Mouse (Mus musculus) urinary bladder, adult 2 months (tissue): ENCODE measurements around the gene Slc6a17. TPM values are rescaled to one million over a fixed set of nuclear protein-coding genes. Genes with fewer than 3 reads are reported as not detected.

ENCODE experiments used
- polyA plus RNA-seq: library from polyadenylated mRNA; depleted of rRNA; stranded (reverse); fragments of >200 nt; gene quantifications from 2 replicates; pipeline ENCODE4 v1.2.3, GENCODE M21; 2012; rRNA removed

Gene Slc6a17
- polyA plus RNA-seq, 1 experiment: 15.9 TPM

Other genes with a start within 250 kb of the Slc6a17 start
- gene Lamtor5, start 239.2 kb downstream of the Slc6a17 start, polyA plus RNA-seq: 121 and 139 TPM in 2 replicates
- 1.0 and 1.3 TPM in 2 replicates for gene Slc16a4, start 226.8 kb downstream of the Slc6a17 start, polyA plus RNA-seq
- 3.9 and 5.0 TPM in 2 replicates for gene Rbm15, start 184.3 kb downstream of the Slc6a17 start, polyA plus RNA-seq
- gene Kcnc4, start 58.5 kb downstream of the Slc6a17 start, polyA plus RNA-seq: 9.1 and 10.5 TPM in 2 replicates
- gene Ubl4b, start 37.1 kb upstream of the Slc6a17 start, polyA plus RNA-seq: not detected in 2 replicates
- not detected in 2 replicates for gene Alx3, start 77.0 kb upstream of the Slc6a17 start, polyA plus RNA-seq
- not detected in 2 replicates for gene Gm10961, start 113.3 kb upstream of the Slc6a17 start, polyA plus RNA-seq
- gene Strip1, start 113.7 kb upstream of the Slc6a17 start, polyA plus RNA-seq: 33.4 and 37.7 TPM in 2 replicates
- gene Ahcyl1, start 178.5 kb upstream of the Slc6a17 start, polyA plus RNA-seq: 101 and 110 TPM in 2 replicates
- gene Csf1, start 242.5 kb upstream of the Slc6a17 start, polyA plus RNA-seq: 33.2 and 34.9 TPM in 2 replicates